Mouse (Mus musculus) adipose tissue, adult 10 weeks (tissue): ENCODE measurements around the gene Idh3a. TPM values are rescaled to one million over a fixed set of nuclear protein-coding genes. Genes with fewer than 3 reads are reported as not detected.

Experiments
- polyA plus RNA-seq: library from polyadenylated mRNA; stranded (reverse); fragments of 350-450 nt; fragmentation: Illumina TruSeq; extraction: RNeasy Lipid Tissue Mini Kit (QIAGEN cat#74804); gene quantifications from one replicate; pipeline ENCODE4 v1.2.3, GENCODE M21; 2014; ENCODE audit warnings: low read depth, low replicate concordance

Idh3a gene
- polyA plus RNA-seq, result 81.8 TPM

DNA sequence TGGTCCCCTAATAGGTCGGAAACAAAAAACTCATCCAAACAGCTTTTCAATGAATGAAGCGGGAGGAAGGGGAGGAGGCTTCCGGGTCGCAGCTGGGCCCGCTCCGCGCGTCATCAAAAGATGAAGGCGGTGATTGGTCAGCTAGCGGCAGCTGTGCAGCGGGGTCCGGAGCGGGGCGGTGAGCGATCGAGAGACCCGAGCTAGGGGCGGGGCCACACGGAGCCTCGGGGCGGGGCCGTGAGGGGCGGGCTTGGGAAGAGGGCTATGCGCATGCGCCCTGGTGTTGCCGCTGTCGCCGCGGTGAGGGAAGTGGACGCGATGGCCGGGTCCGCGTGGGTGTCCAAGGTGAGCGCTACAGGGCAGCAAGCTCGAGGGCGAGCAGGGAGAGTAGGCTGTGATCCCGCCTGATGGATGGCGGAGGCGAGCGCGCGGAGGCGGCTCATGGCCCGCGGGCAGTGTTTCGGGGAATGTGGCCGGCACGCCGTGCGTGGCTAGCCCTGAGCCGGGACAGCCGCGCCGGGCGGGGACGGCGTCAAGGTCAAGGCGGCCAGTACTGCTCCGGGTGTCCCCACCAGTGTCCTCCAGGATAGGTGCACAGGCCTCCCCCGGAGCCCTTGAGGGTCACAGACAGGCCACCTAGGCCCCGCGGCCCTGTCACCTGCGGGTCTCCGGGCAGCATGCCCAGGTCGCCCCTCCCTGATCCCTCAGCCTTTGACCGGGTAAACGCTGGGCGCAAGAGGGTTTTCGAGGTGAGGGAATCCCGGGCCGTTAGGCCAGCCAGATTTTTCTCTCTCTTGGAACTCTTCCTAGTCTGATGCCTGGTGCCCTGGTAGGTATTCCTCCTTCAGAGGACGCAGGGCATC lies at the start of gene Idh3a:
Idh3a (plus strand) TSS at position 136 of the 863 bp plus-strand sequence.

DNA sequence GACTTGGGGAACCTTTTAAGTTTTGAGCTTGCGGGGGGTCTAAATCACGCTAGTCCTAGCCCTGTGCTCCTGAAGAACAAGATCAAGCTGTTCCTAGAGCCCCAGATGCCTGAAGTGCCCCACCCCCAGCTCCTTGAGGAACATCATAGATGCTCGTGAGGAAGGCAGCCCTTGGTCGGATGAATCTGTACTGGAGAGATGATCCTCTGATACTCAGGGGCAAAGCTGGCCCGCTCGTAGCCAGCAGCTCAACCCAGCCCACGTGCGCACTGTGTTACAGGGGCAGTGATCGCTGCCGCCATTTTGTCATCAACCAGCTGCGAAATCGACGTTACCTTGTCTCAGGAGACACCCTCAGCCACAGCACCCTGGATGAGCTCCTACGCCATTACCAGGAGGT lies 47.5 kb upstream of the Idh3a start, which contains the start of gene Sh2d7:
Sh2d7 (plus strand) TSS at position 301 of the 400 bp plus-strand sequence.

GRCm38 (mm10) chr9:54559771-54560471 lies 26.2 kb upstream of the Idh3a start, which contains the start of gene Cib2:
TSS of gene Cib2 (minus strand) at chr9:54560218.

Other genes starting within 250 kb of the Idh3a start
- gene Dmxl2, start 84.7 kb upstream of the Idh3a start, polyA plus RNA-seq, result 15.2 TPM
- not detected for gene Sh2d7, start 47.4 kb upstream of the Idh3a start, polyA plus RNA-seq
- 54.3 TPM for gene Cib2, start 26.1 kb upstream of the Idh3a start, polyA plus RNA-seq
- 41.1 TPM for gene Acsbg1, start 75.5 kb downstream of the Idh3a start, polyA plus RNA-seq
- 62.7 TPM for gene Dnaja4, start 112.5 kb downstream of the Idh3a start, polyA plus RNA-seq
- gene Wdr61, start 148.2 kb downstream of the Idh3a start, polyA plus RNA-seq, result 60.5 TPM
- 5.5 TPM for gene Crabp1, start 178.4 kb downstream of the Idh3a start, polyA plus RNA-seq